ENCODE assay signal across 8 mouse cellular contexts in genomic region chr7:100663190-100663589, GRCm38 (mm10). TPM values are rescaled to one million over a fixed set of nuclear protein-coding genes. Genes with fewer than 3 reads are reported as not detected.
DNase-seq lines count a peak whose midpoint lies in the region; ATAC-seq lines count a peak whose summit lies in the region.

No protein-coding gene starts in this region.

- under 1% methylated on average over 13 of the region's 13 CpGs for WGBS in embryonic facial prominence, embryonic 15.5 days
- WGBS in heart, embryonic 10.5 days: 2% methylated on average over 13 of the region's 13 CpGs
- WGBS in kidney, embryonic 14.5 days: 1% methylated on average over 13 of the region's 13 CpGs
- 2% methylated on average over 13 of the region's 13 CpGs for WGBS in limb, embryonic 15.5 days

- H3K27me3 ChIP-seq in embryonic facial prominence, embryonic 15.5 days: no peaks in the 10 kb centered on the region
- H3K27me3 ChIP-seq in heart, embryonic 10.5 days (ENCODE audit: insufficient read depth, poor library complexity, severe bottlenecking): peaks cover 8% of the 10 kb centered on the region; the same call in 1 of the 2 replicates
- H3K27me3 ChIP-seq in kidney, embryonic 14.5 days (ENCODE audit: control insufficient read depth, insufficient read depth, low read length): no peaks in the 10 kb centered on the region
- no peaks in the 10 kb centered on the region for H3K27me3 ChIP-seq in limb, embryonic 15.5 days

- H3K4me3 ChIP-seq in embryonic facial prominence, embryonic 15.5 days (replicated peaks): no peak overlapping the region
- peak overlapping the region; percentile 35 for H3K4me3 ChIP-seq in heart, embryonic 10.5 days
- no peak overlapping the region for H3K4me3 ChIP-seq in kidney, embryonic 14.5 days (ENCODE audit: low read length)
- H3K4me3 ChIP-seq in limb, embryonic 15.5 days: no peak overlapping the region

- peak; percentile 94 for DNase-seq in 416B (ENCODE audit: low read depth)
- DNase-seq in adrenal gland, postnatal 4 days (ENCODE audit: low spot score in 2 of 2): peak; percentile 58 to 77
- peak; percentile 95 for DNase-seq in heart, embryonic 10.5 days (ENCODE audit: low spot score)
- peak; percentile 45 to 69 for DNase-seq in monocyte, adult 2 months (ENCODE audit: low read depth in 1 of 2, low spot score in 2 of 2)
- peak; percentile 59 to 77 for DNase-seq in spleen, postnatal 14 days (ENCODE audit: low spot score in 2 of 2)

- H3K36me3 ChIP-seq in embryonic facial prominence, embryonic 15.5 days: no peaks in the 10 kb centered on the region
- no peaks in the 10 kb centered on the region for H3K36me3 ChIP-seq in heart, embryonic 10.5 days
- no peaks in the 10 kb centered on the region for H3K36me3 ChIP-seq in kidney, embryonic 14.5 days (ENCODE audit: control insufficient read depth, insufficient read depth, low read length)
- no peaks in the 10 kb centered on the region for H3K36me3 ChIP-seq in limb, embryonic 15.5 days

- no peak overlapping the region; the same call in 1 of the 2 replicates for H3K27ac ChIP-seq in embryonic facial prominence, embryonic 15.5 days (replicated peaks)
- no peak overlapping the region for H3K27ac ChIP-seq in heart, embryonic 10.5 days
- H3K27ac ChIP-seq in kidney, embryonic 14.5 days (ENCODE audit: low read depth, low read length): no peak overlapping the region
- no peak overlapping the region for H3K27ac ChIP-seq in limb, embryonic 15.5 days

- peak overlapping the region; percentile 21; the same call in 1 of the 2 replicates for H3K4me2 ChIP-seq in embryonic facial prominence, embryonic 15.5 days (replicated peaks)
- peak overlapping the region; percentile 32 for H3K4me2 ChIP-seq in kidney, embryonic 14.5 days (replicated peaks; ENCODE audit: low read depth, low read length)
- peak overlapping the region; percentile 24; the same call in 1 of the 2 replicates for H3K4me2 ChIP-seq in limb, embryonic 15.5 days

- no peak overlapping the region for H3K9ac ChIP-seq in embryonic facial prominence, embryonic 15.5 days
- no peak overlapping the region for H3K9ac ChIP-seq in kidney, embryonic 14.5 days (ENCODE audit: low read depth, low read length)
- no peak overlapping the region for H3K9ac ChIP-seq in limb, embryonic 15.5 days

- H3K9me3 ChIP-seq in embryonic facial prominence, embryonic 15.5 days (replicated peaks): no peaks in the 10 kb centered on the region
- no peaks in the 10 kb centered on the region for H3K9me3 ChIP-seq in heart, embryonic 10.5 days
- H3K9me3 ChIP-seq in kidney, embryonic 14.5 days (ENCODE audit: control insufficient read depth, low read length): no peaks in the 10 kb centered on the region
- no peaks in the 10 kb centered on the region for H3K9me3 ChIP-seq in limb, embryonic 15.5 days

- ATAC-seq in embryonic facial prominence, embryonic 15.5 days (ENCODE audit: insufficient number of reproducible peaks, low FRiP score, low TSS enrichment, low read depth): peak; percentile 79
- ATAC-seq in kidney, embryonic 14.5 days (ENCODE audit: low FRiP score, low TSS enrichment): peak; percentile 93
- ATAC-seq in limb, embryonic 15.5 days (ENCODE audit: insufficient number of reproducible peaks, low FRiP score, low TSS enrichment, low read depth): peak; percentile 67; the same call in 1 of the 2 replicates

- peaks cover 17% of the 10 kb centered on the region for H3K4me1 ChIP-seq in embryonic facial prominence, embryonic 15.5 days
- H3K4me1 ChIP-seq in heart, embryonic 10.5 days: peaks cover 21% of the 10 kb centered on the region
- H3K4me1 ChIP-seq in kidney, embryonic 14.5 days (ENCODE audit: control insufficient read depth, insufficient read depth, low read length): peaks cover 3% of the 10 kb centered on the region; the same call in 1 of the 2 replicates
- peaks cover 14% of the 10 kb centered on the region for H3K4me1 ChIP-seq in limb, embryonic 15.5 days

RNA-seq across cellular contexts. Expression of gene Plekhb1, which starts 1.0 kb away (rescaled TPM):
- total RNA-seq in adrenal gland, postnatal 4 days (2021): 10 to 100 TPM in 1 of 2 experiments, 1 to 10 TPM in 1; 8.7 to 10.1 TPM
- polyA plus RNA-seq in embryonic facial prominence, embryonic 15.5 days (2015; fragmentation: Nextera tagmentation; extraction: Ambion mirVana): 11.6 and 15.2 TPM in 2 replicates
- polyA plus RNA-seq in heart, embryonic 10.5 days (2016; fragmentation: Nextera tagmentation; extraction: Ambion mirVana): 1.6 and 2.4 TPM in 2 replicates
- polyA plus RNA-seq in kidney, embryonic 14.5 days (2014; fragmentation: Nextera tagmentation; extraction: Ambion mirVana): 2.6 TPM in 2 replicates
- 4.5 and 6.8 TPM in 2 replicates for polyA plus RNA-seq in limb, embryonic 15.5 days (2015; fragmentation: Nextera tagmentation; extraction: Ambion mirVana)

RNA-seq across cellular contexts. Expression of gene Fam168a, which starts 43.2 kb away (rescaled TPM):
- 10 to 100 TPM; 72.3 to 87.5 TPM for total RNA-seq in adrenal gland, postnatal 4 days (2021)
- polyA plus RNA-seq in embryonic facial prominence, embryonic 15.5 days (2015; fragmentation: Nextera tagmentation; extraction: Ambion mirVana): 43.7 and 45.5 TPM in 2 replicates
- 29.4 and 35.4 TPM in 2 replicates for polyA plus RNA-seq in heart, embryonic 10.5 days (2016; fragmentation: Nextera tagmentation; extraction: Ambion mirVana)
- polyA plus RNA-seq in kidney, embryonic 14.5 days (2014; fragmentation: Nextera tagmentation; extraction: Ambion mirVana): 43.6 and 53.8 TPM in 2 replicates
- 39.6 and 42.2 TPM in 2 replicates for polyA plus RNA-seq in limb, embryonic 15.5 days (2015; fragmentation: Nextera tagmentation; extraction: Ambion mirVana)

RNA-seq across cellular contexts. Expression of gene Mrpl48, which starts 55.1 kb away (rescaled TPM):
- 10 to 100 TPM; 64.5 to 67.5 TPM for total RNA-seq in adrenal gland, postnatal 4 days (2021)
- 75.0 and 77.7 TPM in 2 replicates for polyA plus RNA-seq in embryonic facial prominence, embryonic 15.5 days (2015; fragmentation: Nextera tagmentation; extraction: Ambion mirVana)
- polyA plus RNA-seq in heart, embryonic 10.5 days (2016; fragmentation: Nextera tagmentation; extraction: Ambion mirVana): 75.7 and 78.8 TPM in 2 replicates
- polyA plus RNA-seq in kidney, embryonic 14.5 days (2014; fragmentation: Nextera tagmentation; extraction: Ambion mirVana): 91.3 and 95.4 TPM in 2 replicates
- 72.9 and 73.5 TPM in 2 replicates for polyA plus RNA-seq in limb, embryonic 15.5 days (2015; fragmentation: Nextera tagmentation; extraction: Ambion mirVana)

RNA-seq across cellular contexts. Expression of gene Rab6a, which starts 56.0 kb away (rescaled TPM):
- 10 to 100 TPM; 68.5 to 79.0 TPM for total RNA-seq in adrenal gland, postnatal 4 days (2021)
- polyA plus RNA-seq in embryonic facial prominence, embryonic 15.5 days (2015; fragmentation: Nextera tagmentation; extraction: Ambion mirVana): 105 and 107 TPM in 2 replicates
- polyA plus RNA-seq in heart, embryonic 10.5 days (2016; fragmentation: Nextera tagmentation; extraction: Ambion mirVana): 89.5 and 106 TPM in 2 replicates
- polyA plus RNA-seq in kidney, embryonic 14.5 days (2014; fragmentation: Nextera tagmentation; extraction: Ambion mirVana): 100 and 120 TPM in 2 replicates
- polyA plus RNA-seq in limb, embryonic 15.5 days (2015; fragmentation: Nextera tagmentation; extraction: Ambion mirVana): 95.4 and 106 TPM in 2 replicates
